Comparison of ENCODE assay signal across 30 mouse cellular contexts in the genomic region with DNA sequence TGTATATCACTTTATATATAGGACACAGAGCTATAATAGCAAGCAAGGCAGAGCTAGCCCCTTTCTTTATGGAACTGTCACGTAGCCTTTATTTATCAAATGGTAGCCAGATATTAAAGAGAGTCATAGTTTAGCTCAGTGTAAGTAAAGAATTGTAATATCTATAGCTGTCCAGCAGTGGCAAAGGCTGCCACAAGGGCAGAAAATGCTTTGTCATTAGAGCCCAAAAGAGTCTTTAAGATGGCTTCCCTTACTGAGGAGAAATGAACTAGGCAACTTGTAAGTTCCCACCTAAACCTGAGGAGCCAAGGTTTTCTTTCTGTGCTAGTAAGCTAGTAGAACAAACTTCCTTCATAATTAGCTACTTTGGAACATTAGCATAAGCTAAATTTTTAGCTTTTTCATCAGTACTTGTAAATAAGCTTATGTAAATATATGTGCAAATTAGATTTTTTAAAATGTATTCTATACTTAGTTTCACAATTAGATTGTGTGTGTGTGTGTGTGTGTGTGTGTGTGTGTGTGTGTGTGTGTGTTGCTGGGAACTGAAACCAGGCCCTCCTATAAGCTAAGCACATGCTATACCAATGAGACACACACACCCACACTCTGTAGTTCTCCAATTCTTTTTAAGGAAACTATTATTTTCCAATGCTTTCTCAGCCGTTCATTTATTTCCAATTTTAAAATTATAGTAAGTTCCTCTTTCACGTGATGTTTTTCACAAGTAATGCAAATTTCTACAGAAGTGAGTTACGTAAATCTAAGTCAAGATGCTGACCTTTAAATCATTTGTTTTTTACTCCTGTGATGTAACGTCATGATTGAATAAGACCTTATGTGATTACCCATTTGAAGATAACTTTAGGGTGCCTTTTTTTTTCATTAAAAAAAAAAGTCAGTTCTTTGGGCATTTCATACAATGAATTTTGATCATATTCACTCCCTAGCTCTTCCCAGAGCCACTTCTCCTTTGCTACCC. TPM values are rescaled to one million over a fixed set of nuclear protein-coding genes. Genes with fewer than 3 reads are reported as not detected.
DNase-seq lines count a peak whose midpoint lies in the region; TF ChIP-seq lines count a peak whose summit lies in the region.
"Had no signal": no experiment of that assay in that cellular context is flagged by ENCODE, and none has a peak within 500 bp of the region (broad histone marks: within the 10 kb centered on the region; RNA-seq: fewer than 3 reads in every experiment).

No protein-coding gene starts in this region.

- no peaks in the 10 kb centered on the region for H3K9me3 ChIP-seq in MEL (replicated peaks; ENCODE audit: insufficient read depth, low read length)
- H3K9me3 ChIP-seq: forebrain, embryonic 13.5 days; G1E; heart, embryonic 13.5 days; hindbrain, embryonic 15.5 days; lung, embryonic 15.5 days; megakaryocyte, embryonic 14.5 days; midbrain, embryonic 13.5 days; neural tube, embryonic 15.5 days had no signal

- H3K79me2 ChIP-seq in MEL (ENCODE audit: control insufficient read depth, insufficient read depth, low read length, poor library complexity) (no peaks in the 10 kb centered on the region), macrophage (ENCODE audit: inconsistent target) (peaks cover 78% of the 10 kb centered on the region)

- peaks cover 2 to 4% of the 10 kb centered on the region in 2 experiments; a peak in 3 of 4 replicates for H3K27me3 ChIP-seq in MEL (ENCODE audit: control insufficient read depth in 1 of 2, insufficient read depth in 2 of 2, low read length in 2 of 2)
- no peaks in the 10 kb centered on the region for H3K27me3 ChIP-seq in splenic B cell, adult 2 months (ENCODE audit: control insufficient read depth, insufficient read depth, low read length, poor library complexity, severe bottlenecking)
- H3K27me3 ChIP-seq: forebrain, embryonic 13.5 days; hindbrain, embryonic 15.5 days; lung, embryonic 15.5 days; megakaryocyte, embryonic 14.5 days; midbrain, embryonic 13.5 days; neural tube, embryonic 15.5 days; Patski had no signal

- H3K36me3 ChIP-seq in MEL (ENCODE audit: control insufficient read depth in 1 of 2, insufficient read depth in 2 of 2, low read length in 2 of 2): no peaks in the 10 kb centered on the region
- no peaks in the 10 kb centered on the region for H3K36me3 ChIP-seq in macrophage (ENCODE audit: inconsistent target)
- no peaks in the 10 kb centered on the region for H3K36me3 ChIP-seq in splenic B cell, adult 2 months (ENCODE audit: control insufficient read depth, insufficient read depth, low read length, poor library complexity, severe bottlenecking)
- H3K36me3 ChIP-seq: G1E; heart, embryonic 13.5 days; hindbrain, embryonic 15.5 days; lung, embryonic 15.5 days; midbrain, embryonic 13.5 days; neural tube, embryonic 15.5 days had no signal

- no peak overlapping the region for H3K4me3 ChIP-seq in lung, adult 2 months (replicated peaks; ENCODE audit: extremely low read depth, low read depth, low read length)
- H3K4me3 ChIP-seq in MEL (ENCODE audit: control insufficient read depth in 1 of 2, insufficient read depth in 1 of 2, low read depth in 2 of 2, low read length in 2 of 2) (no peak overlapping the region), macrophage (ENCODE audit: inconsistent target) (no peak overlapping the region)
- H3K4me3 ChIP-seq: forebrain, embryonic 13.5 days; heart, embryonic 13.5 days; hindbrain, embryonic 15.5 days; left cerebral cortex, adult 2 months; lung, embryonic 15.5 days; megakaryocyte, embryonic 14.5 days; midbrain, embryonic 13.5 days; neural tube, embryonic 15.5 days had no signal

- no peak for TF ChIP-seq EP300 in MEL (IDR thresholded peaks at IDR 0.05; ENCODE audit: low read depth in 1 of 2, low read length in 2 of 2)

- H3K27ac ChIP-seq in MEL (ENCODE audit: control insufficient read depth, low read depth, low read length) (no peak overlapping the region), macrophage (peak overlapping the region; percentile 76)
- H3K27ac ChIP-seq: forebrain, embryonic 13.5 days; heart, embryonic 13.5 days; hindbrain, embryonic 15.5 days; left cerebral cortex, adult 2 months; liver, embryonic 14.5 days; lung, embryonic 15.5 days; midbrain, embryonic 13.5 days; neural tube, embryonic 15.5 days had no signal

- TF ChIP-seq RAD21 in MEL (IDR thresholded peaks at IDR 0.05; ENCODE audit: low read depth, low read length): no peak

- H3K4me1 ChIP-seq in lung, adult 2 months (ENCODE audit: control insufficient read depth, insufficient read depth, low read length): no peaks in the 10 kb centered on the region
- H3K4me1 ChIP-seq in MEL (ENCODE audit: control insufficient read depth in 1 of 2, insufficient read depth in 2 of 2, low read length in 2 of 2): no peaks in the 10 kb centered on the region
- H3K4me1 ChIP-seq: forebrain, embryonic 13.5 days; heart, embryonic 13.5 days; hindbrain, embryonic 15.5 days; lung, embryonic 15.5 days; midbrain, embryonic 13.5 days; neural tube, embryonic 15.5 days had no signal

- TF ChIP-seq POLR2A in lung, adult 2 months (IDR thresholded peaks at IDR 0.05; ENCODE audit: borderline replicate concordance, extremely low read depth, low read depth, low read length): no peak
- no peak for TF ChIP-seq POLR2A in MEL (IDR thresholded peaks at IDR 0.05; ENCODE audit: control insufficient read depth in 1 of 2, insufficient read depth in 1 of 2, low read depth in 1 of 2, low read length in 2 of 2, poor library complexity in 1 of 2)

- H3K9ac ChIP-seq in MEL (ENCODE audit: control insufficient read depth, low read depth, low read length, poor library complexity, severe bottlenecking): no peak overlapping the region
- H3K9ac ChIP-seq: forebrain, embryonic 13.5 days; heart, embryonic 13.5 days; hindbrain, embryonic 15.5 days; liver, embryonic 14.5 days; lung, embryonic 15.5 days; midbrain, embryonic 13.5 days; neural tube, embryonic 15.5 days had no signal

- DNase-seq in lung, postnatal 25 days (ENCODE audit: low spot score): peak; percentile 12
- DNase-seq in lung, adult 2 months: no peak
- DNase-seq in MEL (ENCODE audit: low read depth, low spot score): peak; percentile 8
- peak; percentile 1 for DNase-seq in splenic B cell, adult 2 months (ENCODE audit: low read depth, low spot score)
- no peak for DNase-seq in gastrocnemius, postnatal 4 days (ENCODE audit: low spot score in 2 of 2)
- DNase-seq in ovary, adult 18-20 months (ENCODE audit: low spot score): no peak
- no peak for DNase-seq in urinary bladder, adult 2 months (ENCODE audit: low spot score)
- DNase-seq: adrenal gland, postnatal 10 days; cerebellum, adult 2 months; cerebellum, postnatal 14 days; gastrocnemius, postnatal 14 days; heart, postnatal 10 days; kidney, adult 11 months; kidney, postnatal 14 days; layer of hippocampus, adult 9-11 months; right cerebral cortex, postnatal 25 days; thymus, adult 2 months; thymus, postnatal 36 days had no signal

- TF ChIP-seq CTCF in lung, adult 2 months (IDR thresholded peaks at IDR 0.05; ENCODE audit: insufficient read depth, low read length): no peak
- no peak for TF ChIP-seq CTCF in MEL (IDR thresholded peaks at IDR 0.05 in 2 of 3, conservative IDR thresholded peaks at IDR 0.05 in 1 of 3; ENCODE audit: control insufficient read depth in 1 of 3, insufficient read depth in 1 of 3, low read depth in 2 of 3, low read length in 3 of 3, poor library complexity in 1 of 3, severe bottlenecking in 1 of 3)

- WGBS in lung, adult 2 months: 82% methylated on average over 5 of the region's 5 CpGs
- 25% methylated on average over 5 of the region's 5 CpGs for WGBS in macrophage (ENCODE audit: missing documents)

TF ChIP-seq in MEL, 35 proteins besides CTCF, POLR2A, EP300 and RAD21:
- no peak for TF ChIP-seq SMC3 (IDR thresholded peaks at IDR 0.05; ENCODE audit: low read depth, low read length)
- no peak for TF ChIP-seq TBP (IDR thresholded peaks at IDR 0.05; ENCODE audit: low read depth, low read length)
- no peak for TF ChIP-seq MAZ (IDR thresholded peaks at IDR 0.05; ENCODE audit: low read depth, low read length)
- no peak for TF ChIP-seq NELFE (IDR thresholded peaks at IDR 0.05; ENCODE audit: low read depth, low read length)
- no peak for TF ChIP-seq GATA1 (IDR thresholded peaks at IDR 0.05; ENCODE audit: low read depth, low read length)
- no peak for TF ChIP-seq POLR2AphosphoS2 (IDR thresholded peaks at IDR 0.05; ENCODE audit: low read length)
- TF ChIP-seq E2F4 (IDR thresholded peaks at IDR 0.05; ENCODE audit: borderline replicate concordance, low read depth, low read length): no peak
- TF ChIP-seq MAX (IDR thresholded peaks at IDR 0.05; ENCODE audit: low read length): no peak
- TF ChIP-seq POLR2AphosphoS5 (IDR thresholded peaks at IDR 0.05; ENCODE audit: borderline replicate concordance, low read depth, low read length): no peak
- no peak for TF ChIP-seq NRF1 (IDR thresholded peaks at IDR 0.05; ENCODE audit: insufficient read depth, low read depth, low read length, poor library complexity, severe bottlenecking)
- no peak for TF ChIP-seq ZC3H11A (IDR thresholded peaks at IDR 0.05; ENCODE audit: low read depth, low read length)
- no peak for TF ChIP-seq ELF1 (IDR thresholded peaks at IDR 0.05; ENCODE audit: low read depth, low read length)
- no peak for TF ChIP-seq ETS1 (IDR thresholded peaks at IDR 0.05; ENCODE audit: low read depth, low read length)
- no peak for TF ChIP-seq UBTF (IDR thresholded peaks at IDR 0.05; ENCODE audit: borderline replicate concordance, insufficient read depth, low read depth, low read length)

RNA-seq across cellular contexts. Expression of a gene that starts 14.4 kb away (rescaled TPM):
- polyA plus RNA-seq in lung, adult 2 months (2012; rRNA removed): 11.7 and 13.7 TPM in 2 replicates
- total RNA-seq in MEL (2012; rRNA removed): 0.08 TPM in 1 of 2 replicates, not detected in the other
- polyA plus RNA-seq in MEL (2012; ENCODE audit: insufficient read depth in 1 of 2, insufficient read length in 2 of 2, low read depth in 1 of 2, low replicate concordance in 2 of 2, missing spikeins in 1 of 2): under 1 TPM in 1 of 2 experiments, not detected in 1; 0.15 TPM
- total RNA-seq in macrophage (2018; cell fraction: chromatin; rRNA removed): 10 to 100 TPM in 22 of 26 experiments, 1 to 10 TPM in 4; 3.8 to 99.8 (median 24.1) TPM
- total RNA-seq in macrophage (2018; cell fraction: cytosol; rRNA removed): 10 to 100 TPM; 14.0 to 86.4 (median 26.8) TPM
- total RNA-seq in macrophage (2018; cell fraction: nucleus; rRNA removed): 10 to 100 TPM in 24 of 26 experiments, 1 to 10 TPM in 2; 6.7 to 96.1 (median 20.6) TPM
- 36.4 to 80.3 TPM (median 54.9 TPM) in 3 replicates for polyA plus RNA-seq in macrophage (2018)
- total RNA-seq in gastrocnemius, postnatal 4 days (2021): 10 to 100 TPM in 1 of 2 experiments, 1 to 10 TPM in 1; 8.7 to 13.8 TPM
- 82.6 and 102 TPM in 2 replicates for polyA plus RNA-seq in urinary bladder, adult 2 months (2012; rRNA removed)
- total RNA-seq: G1E had no signal
- polyA plus RNA-seq: forebrain, embryonic 13.5 days; G1E had no signal

Comparison
In these comparisons a context has a peak if more than half of its experiments do, and no peak if none do; other contexts are left out.
1. DNase-seq: peak in lung, postnatal 25 days (single experiment), MEL (single experiment) and splenic B cell, adult 2 months (single experiment); none in lung, adult 2 months (single experiment), gastrocnemius, postnatal 4 days (0 of 2), ovary, adult 18-20 months (single experiment) and urinary bladder, adult 2 months (single experiment).
2. RNA of a gene that starts 14.4 kb away (polyA plus RNA-seq): 82.6 to 102 TPM in urinary bladder, adult 2 months, 36.4 to 80.3 TPM in macrophage and 11.7 to 13.7 TPM in lung, adult 2 months; 0.15 TPM in MEL; every median in the first group is over 10 times any median in the second.